Comparison of ENCODE assay signal across 8 mouse cellular contexts in genomic region chr13:60225736-60226135, GRCm38 (mm10). TPM values are rescaled to one million over a fixed set of nuclear protein-coding genes. Genes with fewer than 3 reads are reported as not detected.
DNase-seq lines count a peak whose midpoint lies in the region; ATAC-seq lines count a peak whose summit lies in the region.

No protein-coding gene starts in this region.

- ATAC-seq in monocyte, adult 5-6 weeks (replicated peaks; ENCODE audit: insufficient number of reproducible peaks, low FRiP score, low TSS enrichment, poor library complexity, severe bottlenecking): no peak

- peak; percentile 30 for DNase-seq in adrenal gland, adult 2 months
- no peak for DNase-seq in adrenal gland, postnatal 4 days (ENCODE audit: low spot score in 2 of 2)
- DNase-seq in urinary bladder, postnatal 14 days (ENCODE audit: low spot score): peak; percentile 70
- DNase-seq in urinary bladder, adult 2 months (ENCODE audit: low spot score): no peak
- peak; percentile 75 for DNase-seq in kidney, postnatal 10 days
- peak; percentile 26 for DNase-seq in yolk sac, embryonic 10.5 days (ENCODE audit: low spot score)
- no peak for DNase-seq in gastrocnemius, adult 18-20 months (ENCODE audit: low spot score)

RNA-seq across cellular contexts. Expression of gene Gas1, which starts 48.6 kb away (rescaled TPM):
- total RNA-seq in adrenal gland, adult 2 months (2021): 10 to 100 TPM; 22.2 to 63.7 TPM
- polyA plus RNA-seq in adrenal gland, adult 2 months (2012; rRNA removed): 267 and 268 TPM in 2 replicates
- total RNA-seq in adrenal gland, postnatal 4 days (2021): 10 to 100 TPM; 86.7 to 87.7 TPM
- 155 and 162 TPM in 2 replicates for polyA plus RNA-seq in urinary bladder, adult 2 months (2012; rRNA removed)
- total RNA-seq in monocyte, adult 5-6 weeks (2017): not detected in 3 replicates
- 10 to 100 TPM; 10.5 to 12.5 TPM for total RNA-seq in gastrocnemius, adult 18-20 months (2021)

Comparison
In these comparisons a context has a peak if more than half of its experiments do, and no peak if none do; other contexts are left out.
1. DNase-seq: peak in adrenal gland, adult 2 months (single experiment), urinary bladder, postnatal 14 days (single experiment), kidney, postnatal 10 days (single experiment) and yolk sac, embryonic 10.5 days (single experiment); none in adrenal gland, postnatal 4 days (0 of 2), urinary bladder, adult 2 months (single experiment) and gastrocnemius, adult 18-20 months (single experiment).
2. RNA of gene Gas1, which starts 48.6 kb away (total RNA-seq): 86.7 to 87.7 TPM in adrenal gland, postnatal 4 days, 22.2 to 63.7 TPM in adrenal gland, adult 2 months and 10.5 to 12.5 TPM in gastrocnemius, adult 18-20 months; not detected in monocyte, adult 5-6 weeks; every median in the first group is over 10 times any median in the second.